Mouse (Mus musculus) olfactory bulb, adult 2 months (tissue): ENCODE data around the gene Elavl3.

Experiments
- CTCF ChIP-seq: fragments of 200-500 bp; IDR thresholded peaks from 2 replicates; pipeline ENCODE4 v1.5.1; 2012; ENCODE audit warnings: low read depth, mild to moderate bottlenecking, low read length, moderate library complexity; ENCODE audit not compliant: insufficient read depth
- POLR2A ChIP-seq: fragments of 200-500 bp; IDR thresholded peaks from 2 replicates; pipeline ENCODE4 v1.6.1; 2012; ENCODE audit warnings: mild to moderate bottlenecking, low read depth, low read length, moderate library complexity; ENCODE audit not compliant: insufficient read depth

GRCm38 (mm10) chr9:21978398-21979128, 73.3 kb downstream of the Elavl3 start:
- TF ChIP-seq POLR2A (no peak), CTCF (no peak)
